Mouse (Mus musculus) layer of hippocampus, adult 18-20 months (tissue): ENCODE data around the gene Polg2. TPM values are rescaled to one million over a fixed set of nuclear protein-coding genes. Genes with fewer than 3 reads are reported as not detected.
"Not testable (repeated sequence)": the region's sequence is repeated elsewhere in the genome, so short reads cannot be mapped to it uniquely, and the experiment has no call there.

Experiments used
- DNase-seq, 2 experiments: peaks; one replicate each; pipeline ENCODE4 v3.0.0; 2022; ENCODE audit warnings: low spot score in 2 of 2
- total RNA-seq, 2 experiments: library from RNA; stranded (reverse); gene quantifications; 2 replicates each; pipeline ENCODE4 v1.2.3; 2021

The Polg2 gene
- total RNA-seq, 2 experiments from 2014 or later = 4.0 to 4.9 TPM

GRCm38 (mm10) chr11:106762800-106763185 is 16.5 kb downstream of the Polg2 start:
- no peak for DNase-seq

- DNase-seq = no peak
These were observed 17.1 kb downstream of the Polg2 start for GRCm38 (mm10) chr11:106762139-106762799.

GRCm38 (mm10) chr11:106760511-106760910 is 18.8 kb downstream of the Polg2 start:
- no peak for DNase-seq

GRCm38 (mm10) chr11:106759028-106759427 is 20.3 kb downstream of the Polg2 start:
- no peak for DNase-seq

GRCm38 (mm10) chr11:106755583-106755982 is 23.8 kb downstream of the Polg2 start:
- DNase-seq = no peak

- no peak for DNase-seq
These were observed 26.0 kb downstream of the Polg2 start for GRCm38 (mm10) chr11:106753314-106753713.

- no peak for DNase-seq
These were observed 27.2 kb downstream of the Polg2 start for GRCm38 (mm10) chr11:106752103-106752502.

GRCm38 (mm10) chr11:106751039-106752018 is 28.0 kb downstream of the Polg2 start, which contains the start of gene Milr1:
TSS of gene Milr1 (plus strand) at chr11:106751226.
- no peak for DNase-seq

- no peak for DNase-seq
These were observed 29.1 kb downstream of the Polg2 start, which contains the start of gene Pecam1 for GRCm38 (mm10) chr11:106750121-106750751. TSS of gene Pecam1 (minus strand) at chr11:106750628.

GRCm38 (mm10) chr11:106749557-106750120 is 29.7 kb downstream of the Polg2 start:
- not testable (repeated sequence) for DNase-seq

GRCm38 (mm10) chr11:106744949-106745348 is 34.4 kb downstream of the Polg2 start:
- DNase-seq = no peak

GRCm38 (mm10) chr11:106742388-106742841 is 36.9 kb downstream of the Polg2 start:
- DNase-seq = peak in 1 of 2 experiments; percentile 23

- no peak for DNase-seq
These were observed 37.5 kb downstream of the Polg2 start for GRCm38 (mm10) chr11:106741826-106742225.

- peak in 1 of 2 experiments; percentile 20 for DNase-seq
These were observed 38.1 kb downstream of the Polg2 start for GRCm38 (mm10) chr11:106741232-106741631.

GRCm38 (mm10) chr11:106740724-106741123 is 38.6 kb downstream of the Polg2 start:
- not testable (repeated sequence) for DNase-seq

- no peak for DNase-seq
These were observed 40.2 kb downstream of the Polg2 start for GRCm38 (mm10) chr11:106739116-106739515.

GRCm38 (mm10) chr11:106737178-106737621 is 42.1 kb downstream of the Polg2 start:
- peak; percentile 47 to 60 for DNase-seq

GRCm38 (mm10) chr11:106736614-106737013 is 42.7 kb downstream of the Polg2 start:
- DNase-seq = no peak

- DNase-seq = no peak
These were observed 48.6 kb downstream of the Polg2 start for GRCm38 (mm10) chr11:106730714-106731113.

- DNase-seq = no peak
These were observed 49.7 kb downstream of the Polg2 start for GRCm38 (mm10) chr11:106729656-106730055.
